Mouse (Mus musculus) E14TG2a.4 (cell line): Measurements from ENCODE around the gene Mcur1.

Source experiments
- H3K27me3 ChIP-seq: 2 replicates; pipeline ENCODE4 v1.6.1; 2014; ENCODE audit warnings: low read length, control low read depth; ENCODE audit not compliant: insufficient read depth
- H3K36me3 ChIP-seq: 2 replicates; pipeline ENCODE4 v1.6.1; 2014; ENCODE audit warnings: low read length, control low read depth; ENCODE audit not compliant: insufficient read depth
- H3K4me1 ChIP-seq: replicated peaks from 2 replicates; pipeline ENCODE4 v1.6.1; 2014; ENCODE audit warnings: low read depth, low read length, control low read depth
- H3K4me3 ChIP-seq: replicated peaks from 2 replicates; pipeline ENCODE4 v1.5.1; 2014; ENCODE audit warnings: mild to moderate bottlenecking, low read length
- H3K9me3 ChIP-seq: 2 replicates; pipeline ENCODE4 v1.6.1; 2014; ENCODE audit warnings: low read length, control low read depth
- CTCF ChIP-seq: conservative IDR thresholded peaks from 2 replicates; pipeline ENCODE4 v1.5.1; 2014; ENCODE audit warnings: low read length
- NANOG ChIP-seq: IDR thresholded peaks from 2 replicates; pipeline ENCODE4 v1.6.1; 2014; ENCODE audit warnings: borderline replicate concordance, low read length, mixed read lengths
- POU5F1 ChIP-seq: IDR thresholded peaks from 2 replicates; pipeline ENCODE4 v1.6.1; 2014; ENCODE audit warnings: low read length, borderline replicate concordance

Gene Mcur1

DNA sequence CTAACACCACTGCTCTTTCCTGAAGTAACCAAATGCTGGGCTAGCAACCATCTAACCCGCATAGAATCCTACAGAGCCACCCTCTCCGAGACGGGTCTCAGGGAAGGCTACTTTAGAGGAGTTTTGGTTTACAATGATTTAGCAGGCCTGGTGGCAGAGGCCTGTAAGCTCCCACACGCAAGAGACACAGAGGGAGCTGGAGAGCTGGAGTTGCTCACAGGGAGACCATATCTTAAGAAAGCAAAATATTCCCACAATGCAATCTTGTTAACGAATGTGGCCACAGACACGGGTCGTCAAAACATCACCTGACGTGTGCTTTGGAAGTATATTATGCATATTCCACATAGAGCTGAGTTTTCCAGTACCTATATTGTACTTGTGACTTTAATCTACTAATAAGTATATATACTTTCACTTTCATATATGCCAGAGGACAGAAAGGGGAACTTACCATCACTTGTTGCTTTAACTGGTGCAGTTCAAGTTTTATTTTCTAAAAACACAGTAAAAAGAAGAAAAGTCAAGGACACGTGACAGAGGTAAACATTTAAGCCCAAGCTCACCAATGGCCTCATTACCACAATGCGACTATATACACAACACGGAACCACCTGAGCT is 10.8 kb downstream of the Mcur1 start:
- TF ChIP-seq NANOG (no peak), POU5F1 (no peak), CTCF (no peak)
- Histone ChIP-seq H3K4me3 (no peak overlapping the region), H3K9me3 (no peaks in the 10 kb centered on the region), H3K27me3 (no peaks in the 10 kb centered on the region), H3K36me3 (peaks cover 27% of the 10 kb centered on the region), H3K4me1 (peaks cover 5% of the 10 kb centered on the region)

DNA sequence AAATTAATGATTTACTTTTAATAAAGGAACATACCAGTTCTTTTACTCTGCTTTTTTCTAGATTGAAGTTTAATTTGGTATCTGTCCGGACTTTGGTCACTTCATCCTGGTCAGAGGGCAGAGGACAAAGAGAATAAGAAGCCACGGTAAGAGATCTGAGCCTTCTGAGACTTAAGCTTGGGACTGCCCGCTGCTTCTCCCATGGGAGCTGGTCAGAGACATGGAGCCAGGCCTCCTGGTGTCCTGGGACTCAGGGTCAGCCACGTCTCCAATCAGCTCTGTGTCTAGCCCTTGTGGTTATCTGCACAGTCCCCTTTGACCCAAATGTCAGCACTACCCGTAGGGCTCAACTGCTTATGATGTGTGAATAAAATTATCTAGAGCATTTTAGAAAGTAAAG is 11.4 kb downstream of the Mcur1 start:
- H3K4me1 ChIP-seq: peaks cover 3% of the 10 kb centered on the region; the same call in 1 of the 2 replicates
- no peak overlapping the region for H3K4me3 ChIP-seq
- peaks cover 31% of the 10 kb centered on the region for H3K36me3 ChIP-seq
- TF ChIP-seq CTCF (no peak), NANOG (no peak), POU5F1 (no peak)
- H3K9me3 ChIP-seq: no peaks in the 10 kb centered on the region
- no peaks in the 10 kb centered on the region for H3K27me3 ChIP-seq

DNA sequence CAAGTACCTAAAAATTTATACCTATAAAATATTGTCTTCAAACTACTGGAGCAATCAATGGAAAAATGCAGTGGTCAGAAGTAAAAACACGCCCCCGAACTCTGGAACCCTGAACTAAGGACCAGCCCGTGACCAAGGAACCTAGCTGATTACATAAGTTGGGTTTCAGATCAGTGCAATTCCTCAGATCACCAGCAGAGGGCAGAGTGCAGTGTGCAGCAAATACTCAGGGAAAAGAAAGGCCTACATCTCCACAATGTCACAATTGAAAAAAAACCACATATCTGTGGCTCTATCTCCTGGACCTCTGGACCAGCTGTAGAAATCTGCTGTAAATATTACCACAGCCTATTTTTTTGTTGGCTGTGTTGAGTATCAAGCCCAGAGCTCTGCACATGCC is 13.1 kb downstream of the Mcur1 start:
- Histone ChIP-seq H3K27me3 (no peaks in the 10 kb centered on the region), H3K36me3 (peaks cover 31% of the 10 kb centered on the region), H3K4me1 (no peaks in the 10 kb centered on the region; the same call in 1 of the 2 replicates), H3K9me3 (no peaks in the 10 kb centered on the region), H3K4me3 (no peak overlapping the region)
- TF ChIP-seq NANOG: no peak
- TF ChIP-seq CTCF: peak; percentile 92

DNA sequence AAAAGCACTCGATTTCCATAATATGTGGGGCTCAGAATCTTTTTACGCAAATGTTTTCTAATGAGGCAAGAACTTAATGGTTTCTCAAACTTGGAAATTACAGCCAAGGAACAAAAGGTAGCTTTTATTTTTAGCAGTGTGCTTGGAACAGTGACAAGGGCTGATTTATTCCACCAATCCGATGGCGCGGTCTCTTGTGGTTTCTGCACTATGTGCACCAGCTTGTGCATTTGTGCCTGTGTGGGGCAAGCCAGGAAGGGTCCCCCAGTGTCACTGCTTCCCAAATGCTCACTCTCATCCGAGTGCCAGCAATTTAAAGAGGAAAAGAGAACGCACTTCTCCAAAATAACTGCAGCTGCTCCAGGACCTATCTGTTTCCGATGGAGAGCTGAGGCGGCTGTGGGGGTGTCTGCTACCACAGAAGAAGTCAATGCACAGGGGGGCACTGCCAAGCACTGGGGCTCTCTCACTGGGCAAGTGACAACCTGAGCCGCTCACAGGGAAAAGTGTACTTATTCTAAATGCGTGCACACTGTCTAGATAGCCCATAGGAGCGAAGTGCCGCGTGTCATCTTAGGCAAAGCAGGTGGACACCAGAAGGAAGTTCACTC is 19.7 kb downstream of the Mcur1 start:
- Histone ChIP-seq H3K36me3 (peaks cover 10% of the 10 kb centered on the region), H3K9me3 (no peaks in the 10 kb centered on the region), H3K4me1 (peaks cover 15% of the 10 kb centered on the region), H3K27me3 (no peaks in the 10 kb centered on the region), H3K4me3 (no peak overlapping the region)
- TF ChIP-seq NANOG (no peak), POU5F1 (no peak), CTCF (no peak)

DNA sequence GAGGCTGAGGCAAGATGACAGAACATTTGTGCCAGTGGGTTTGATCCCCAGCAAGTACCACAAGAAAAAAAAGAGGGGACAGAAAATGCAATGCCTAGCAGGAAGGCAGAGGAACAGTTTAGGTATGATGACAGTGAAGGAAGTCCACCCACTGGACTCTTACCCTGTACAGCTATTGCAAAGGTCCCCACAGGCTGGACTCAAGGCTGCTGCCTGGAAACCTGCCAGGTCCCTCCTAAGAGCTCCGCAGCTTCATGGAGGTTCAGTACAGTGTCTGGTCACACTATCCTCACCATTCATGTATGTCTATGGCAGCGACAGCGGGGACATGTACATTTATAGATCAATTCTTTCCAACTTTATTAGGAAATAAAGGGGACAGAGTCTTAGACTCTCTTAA is 20.6 kb downstream of the Mcur1 start:
- H3K27me3 ChIP-seq: no peaks in the 10 kb centered on the region
- no peak overlapping the region for H3K4me3 ChIP-seq
- peaks cover 6% of the 10 kb centered on the region for H3K36me3 ChIP-seq
- H3K4me1 ChIP-seq: peaks cover 16% of the 10 kb centered on the region
- TF ChIP-seq CTCF (no peak), POU5F1 (no peak), NANOG (no peak)
- H3K9me3 ChIP-seq: no peaks in the 10 kb centered on the region

DNA sequence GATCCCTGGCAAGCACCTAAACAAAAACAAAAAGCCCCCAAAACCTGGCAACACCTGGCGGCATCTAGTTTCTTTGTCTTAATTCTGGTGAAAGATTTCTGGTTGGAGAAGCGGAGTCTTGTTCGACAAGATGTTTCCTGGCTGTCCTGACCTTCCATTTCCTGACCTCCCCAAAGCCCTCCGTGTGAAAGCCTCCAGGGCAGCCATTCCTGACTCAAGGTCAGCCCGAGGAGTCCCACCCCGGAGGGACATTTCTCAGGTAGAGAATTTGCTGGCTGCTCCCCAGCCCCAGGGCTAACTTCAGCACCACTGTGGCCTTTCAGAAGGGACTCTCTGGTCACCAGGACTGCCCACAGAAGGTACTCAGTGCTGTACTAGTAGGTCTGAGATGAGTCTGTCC is 22.1 kb downstream of the Mcur1 start:
- Histone ChIP-seq H3K36me3 (no peaks in the 10 kb centered on the region), H3K4me1 (peaks cover 32% of the 10 kb centered on the region), H3K4me3 (no peak overlapping the region), H3K9me3 (no peaks in the 10 kb centered on the region), H3K27me3 (no peaks in the 10 kb centered on the region)
- TF ChIP-seq CTCF (no peak), POU5F1 (no peak), NANOG (no peak)

DNA sequence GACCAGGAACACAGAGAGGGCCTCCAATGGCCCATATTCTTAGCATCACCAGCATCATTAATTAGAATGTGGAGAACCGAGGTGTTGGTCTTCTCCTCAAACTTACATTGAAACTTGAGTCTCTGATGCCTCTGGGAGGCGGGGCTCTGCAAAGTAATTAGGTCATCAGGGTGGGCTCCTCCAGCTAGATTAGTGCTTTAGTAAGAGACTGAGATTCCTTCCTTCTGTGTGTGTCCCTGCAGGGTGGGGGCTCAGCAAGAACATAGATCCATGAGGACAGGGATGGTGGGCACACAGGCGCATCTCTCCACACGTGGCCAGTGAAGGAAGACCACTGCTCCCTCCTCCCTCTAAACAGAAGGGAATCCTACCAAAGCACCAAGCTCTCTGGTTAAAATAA is 26.0 kb downstream of the Mcur1 start:
- Histone ChIP-seq H3K27me3 (no peaks in the 10 kb centered on the region), H3K9me3 (no peaks in the 10 kb centered on the region), H3K4me1 (peaks cover 62% of the 10 kb centered on the region), H3K36me3 (no peaks in the 10 kb centered on the region), H3K4me3 (0 out of 2 replicates have a peak overlapping the region, but pooled peaks have one; percentile 1)
- no peak for TF ChIP-seq POU5F1
- no peak for TF ChIP-seq CTCF
- TF ChIP-seq NANOG: no peak

DNA sequence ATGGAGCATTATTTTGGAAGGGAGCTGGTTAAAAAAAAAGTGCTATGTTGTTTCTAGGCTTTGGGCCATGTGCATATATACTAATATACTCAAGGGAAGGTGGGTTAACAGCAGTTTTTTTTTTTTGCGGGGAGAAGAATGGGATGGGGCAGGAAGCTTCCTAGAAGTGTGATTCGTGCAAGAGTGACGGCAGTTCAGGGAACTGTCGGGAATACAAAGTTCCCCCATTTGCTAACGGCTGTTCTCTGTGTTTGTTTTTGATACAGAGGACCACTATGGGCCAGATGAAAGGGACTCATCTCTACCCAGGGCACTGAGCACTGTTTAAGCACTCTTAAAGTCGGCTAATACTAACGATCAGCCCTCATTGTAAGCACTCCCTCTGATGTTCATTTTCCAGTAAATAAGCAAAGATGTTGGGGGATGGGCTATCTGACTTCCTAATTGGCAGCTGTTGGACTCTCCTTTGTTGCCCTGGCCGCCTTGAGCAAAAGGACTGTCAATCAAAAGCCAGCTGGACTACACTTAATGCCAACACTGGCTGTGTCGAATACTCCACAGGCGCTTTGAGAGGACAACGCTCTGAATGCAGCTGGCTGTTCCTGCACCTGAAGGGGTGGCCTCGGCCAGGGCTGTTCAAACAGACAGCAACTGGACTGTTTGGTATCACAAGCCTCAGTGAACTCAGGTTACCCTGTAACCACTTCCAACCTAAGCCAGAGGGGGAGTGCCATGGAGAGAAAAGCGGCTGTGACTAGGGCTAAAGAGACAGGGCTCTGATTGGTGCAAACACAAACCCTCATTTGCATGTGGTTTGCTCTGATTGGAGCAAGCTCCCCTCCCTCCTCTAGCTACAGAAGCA is 28.9 kb downstream of the Mcur1 start:
- TF ChIP-seq CTCF (no peak), POU5F1 (no peak), NANOG (no peak)

More for the DNA sequence above, 28.9 kb downstream of the Mcur1 start:
- Histone ChIP-seq H3K9me3 (no peaks in the 10 kb centered on the region), H3K27me3 (no peaks in the 10 kb centered on the region), H3K4me1 (peaks cover 54% of the 10 kb centered on the region), H3K36me3 (no peaks in the 10 kb centered on the region), H3K4me3 (no peak overlapping the region; the same call in 1 of the 2 replicates)
